31 mouse cellular contexts compared by ENCODE assay signal in the genomic region with DNA sequence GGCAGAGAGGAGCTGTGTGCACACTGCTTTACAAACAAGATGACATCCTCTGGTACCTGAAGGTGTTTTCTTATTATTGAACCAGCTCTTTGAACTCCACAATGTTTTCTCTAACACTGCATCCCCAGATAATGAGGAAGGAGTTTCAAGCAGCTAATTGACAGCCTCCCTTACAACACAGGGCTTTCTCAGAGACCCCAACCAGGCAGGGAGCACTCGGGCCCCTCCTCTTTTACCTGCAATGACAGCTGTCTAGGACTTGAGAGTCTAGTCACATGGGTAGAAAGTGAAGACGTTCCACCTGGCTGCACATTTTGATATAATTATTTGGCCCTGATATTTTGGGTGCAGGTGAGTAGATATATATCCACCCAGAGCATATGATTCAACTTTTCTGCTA.
"Had no signal": no experiment of that assay in that cellular context is flagged by ENCODE, and none has a peak within 500 bp of the region (broad histone marks: within the 10 kb centered on the region; RNA-seq: fewer than 3 reads in every experiment).

No protein-coding gene starts in this region.

- H3K4me3 ChIP-seq: left cerebral cortex, adult 2 months; limb, embryonic 10.5 days; limb, embryonic 12.5 days; limb, embryonic 13.5 days; limb, embryonic 15.5 days; liver, embryonic 12.5 days; liver, embryonic 13.5 days; liver, embryonic 15.5 days; lung, embryonic 15.5 days; megakaryocyte, embryonic 14.5 days; midbrain, embryonic 12.5 days; midbrain, embryonic 13.5 days; myocyte; neural tube, embryonic 12.5 days had no signal

- H3K27ac ChIP-seq: left cerebral cortex, adult 2 months; limb, embryonic 10.5 days; limb, embryonic 12.5 days; limb, embryonic 13.5 days; limb, embryonic 15.5 days; liver, embryonic 12.5 days; liver, embryonic 13.5 days; liver, embryonic 14.5 days; liver, embryonic 15.5 days; lung, embryonic 15.5 days; macrophage; midbrain, embryonic 12.5 days; midbrain, embryonic 13.5 days; neural tube, embryonic 12.5 days had no signal

- H3K27me3 ChIP-seq: limb, embryonic 12.5 days; limb, embryonic 13.5 days; limb, embryonic 15.5 days; liver, embryonic 12.5 days; liver, embryonic 13.5 days; liver, embryonic 15.5 days; lung, embryonic 15.5 days; megakaryocyte, embryonic 14.5 days; midbrain, embryonic 12.5 days; midbrain, embryonic 13.5 days had no signal

- H3K9ac ChIP-seq: limb, embryonic 12.5 days; limb, embryonic 13.5 days; limb, embryonic 15.5 days; liver, embryonic 12.5 days; liver, embryonic 13.5 days; liver, embryonic 14.5 days; liver, embryonic 15.5 days; liver, postnatal 0 days; lung, embryonic 14.5 days; lung, embryonic 15.5 days; midbrain, embryonic 12.5 days; midbrain, embryonic 13.5 days; neural tube, embryonic 12.5 days had no signal

- DNase-seq: left cerebral cortex, postnatal 4 days; liver; liver, embryonic 13.5 days; liver, postnatal 0 days; lung, adult 18-20 months; lung, adult 2 months; lung, embryonic 14.5 days; lung, postnatal 10 days; lung, postnatal 14 days; lung, postnatal 36 days; lung, postnatal 4 days; midbrain, embryonic 14.5 days had no signal

- H3K4me1 ChIP-seq: limb, embryonic 10.5 days; limb, embryonic 12.5 days; limb, embryonic 15.5 days; liver, embryonic 13.5 days; liver, embryonic 15.5 days; lung, embryonic 15.5 days; midbrain, embryonic 12.5 days; midbrain, embryonic 13.5 days; neural tube, embryonic 12.5 days had no signal

- ATAC-seq: liver, embryonic 12.5 days; liver, postnatal 0 days; lung, postnatal 0 days; midbrain, embryonic 13.5 days; midbrain, embryonic 16.5 days had no signal

- H3K4me2 ChIP-seq: limb, embryonic 12.5 days; limb, embryonic 13.5 days; limb, embryonic 15.5 days; liver, embryonic 11.5 days; liver, embryonic 12.5 days; liver, embryonic 13.5 days; liver, embryonic 15.5 days; lung, embryonic 14.5 days; lung, embryonic 15.5 days; midbrain, embryonic 11.5 days; midbrain, embryonic 12.5 days; midbrain, embryonic 13.5 days; neural tube, embryonic 12.5 days had no signal

- H3K36me3 ChIP-seq: limb, embryonic 10.5 days; limb, embryonic 12.5 days; limb, embryonic 15.5 days; liver, embryonic 13.5 days; liver, embryonic 15.5 days; lung, embryonic 15.5 days; midbrain, embryonic 12.5 days; midbrain, embryonic 13.5 days; neural tube, embryonic 12.5 days had no signal

- H3K9me3 ChIP-seq: limb, embryonic 10.5 days; limb, embryonic 12.5 days; limb, embryonic 13.5 days; limb, embryonic 15.5 days; liver, embryonic 12.5 days; liver, embryonic 13.5 days; liver, embryonic 15.5 days; lung, embryonic 15.5 days; megakaryocyte, embryonic 14.5 days; midbrain, embryonic 12.5 days; midbrain, embryonic 13.5 days; neural tube, embryonic 12.5 days had no signal
